Mouse (Mus musculus): ENCODE measurements around the gene Borcs8. TPM values are rescaled to one million over a fixed set of nuclear protein-coding genes. Genes with fewer than 3 reads are reported as not detected.

The Borcs8 gene
- 47.1 to 58.2 TPM (median 52.7 TPM) in 4 replicates for total RNA-seq (2023)

DNA sequence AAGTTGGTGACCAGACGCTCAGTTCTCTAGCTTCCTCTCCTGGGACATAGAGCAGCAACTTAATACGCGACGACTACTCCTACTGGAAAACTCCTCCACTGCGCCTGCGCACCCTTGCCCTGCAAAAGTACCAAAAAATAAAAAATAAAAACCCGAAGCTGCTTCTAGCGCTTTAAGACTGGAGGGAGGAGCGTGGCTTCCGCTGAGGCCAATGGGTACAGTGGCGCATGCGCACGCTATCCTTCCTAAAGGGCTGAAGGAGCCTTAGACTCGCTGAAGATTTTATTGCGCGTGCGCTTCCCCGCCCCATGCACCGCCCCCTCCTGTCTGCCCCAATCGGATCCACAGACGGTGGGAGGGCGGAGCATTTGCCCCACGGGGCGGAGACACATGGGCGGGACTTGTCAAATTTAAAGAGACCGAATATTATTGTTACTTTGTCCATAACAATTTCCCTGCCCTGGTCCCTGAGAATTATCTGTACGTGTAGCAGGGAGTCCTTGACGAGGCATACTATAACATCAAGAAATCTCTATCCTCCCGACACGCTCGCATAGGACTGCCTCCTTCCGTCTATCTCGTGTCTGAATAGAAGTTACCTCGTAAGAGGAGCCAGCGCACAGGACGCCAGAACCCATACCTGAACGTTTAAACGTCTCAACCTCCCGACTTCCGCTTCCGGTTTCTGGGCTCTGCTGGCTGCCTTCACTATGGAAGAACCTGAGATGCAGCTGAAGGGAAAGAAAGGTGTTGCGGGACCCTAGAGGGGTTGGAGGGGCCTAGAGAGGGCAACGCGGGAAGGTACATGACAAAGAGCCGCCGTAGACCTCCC, at the start of gene Borcs8, which contains the start of the genes Rfxank and Mef2b:
TSS of gene Borcs8 (plus strand) at position 474 of the 832 bp plus-strand sequence.
TSS of gene Rfxank (minus strand) at position 129 of the 832 bp plus-strand sequence.
TSS of gene Mef2b (plus strand) at position 686 of the 832 bp plus-strand sequence.

DNA sequence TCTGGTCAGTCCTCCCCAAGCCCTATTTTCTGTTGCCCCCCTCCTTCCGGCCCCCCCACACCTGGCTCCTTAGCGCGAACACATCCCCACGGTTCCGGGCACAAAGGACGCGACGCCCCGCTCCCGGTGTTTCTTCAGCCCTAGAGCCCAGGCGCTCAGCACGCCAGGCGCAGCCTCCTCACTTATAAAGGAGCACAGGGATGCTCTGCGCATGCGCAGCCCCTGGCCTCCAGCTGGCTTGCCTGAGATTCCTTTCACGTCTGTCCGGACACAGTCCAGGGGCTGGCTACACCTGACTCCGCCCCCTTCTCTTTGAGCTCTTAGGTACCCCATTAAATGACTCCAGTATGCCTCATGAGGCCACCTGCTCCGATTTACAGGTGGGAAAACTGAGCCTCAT, 18.6 kb upstream of the Borcs8 start, which contains the start of gene Ncan:
TSS of gene Ncan (minus strand) at position 207 of the 400 bp plus-strand sequence.

DNA sequence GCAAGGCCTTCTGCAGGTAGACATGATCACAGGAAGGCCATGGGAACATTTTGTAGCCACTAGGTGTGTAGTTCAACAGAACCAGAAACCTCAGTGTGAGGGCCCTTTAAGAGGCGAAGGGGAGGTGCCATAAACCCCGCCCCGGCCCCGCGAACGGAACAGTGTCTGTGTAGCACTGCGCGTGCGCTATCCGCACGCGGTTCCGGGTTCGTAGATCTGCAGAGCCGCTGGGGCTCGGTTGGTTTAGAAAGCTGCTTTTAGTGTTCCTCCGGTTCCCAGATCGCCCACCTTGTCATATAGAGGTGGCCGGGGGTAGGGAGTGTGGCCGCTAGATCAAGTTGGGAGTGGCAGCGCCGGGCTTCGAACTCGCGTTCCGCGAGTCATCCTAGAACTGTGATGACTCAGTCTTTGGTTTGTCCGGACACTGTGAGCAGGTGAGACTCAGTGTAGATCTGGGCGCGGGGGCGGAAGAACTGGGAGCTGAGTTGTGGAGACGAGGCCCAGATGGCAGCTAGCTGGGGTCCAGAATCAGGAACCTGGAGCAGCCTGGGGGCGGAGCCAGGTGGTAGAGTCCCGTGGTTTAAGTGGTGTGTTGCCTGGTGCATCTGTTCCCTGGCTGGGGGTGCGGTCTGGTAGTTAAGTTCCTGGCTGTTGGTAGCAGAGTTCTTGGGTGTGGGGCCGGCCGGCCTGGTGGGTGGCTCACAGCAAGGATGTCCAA, 8.0 kb upstream of the Borcs8 start, which contains the start of gene Nr2c2ap:
TSS of gene Nr2c2ap (plus strand) at position 168 of the 718 bp plus-strand sequence.

DNA sequence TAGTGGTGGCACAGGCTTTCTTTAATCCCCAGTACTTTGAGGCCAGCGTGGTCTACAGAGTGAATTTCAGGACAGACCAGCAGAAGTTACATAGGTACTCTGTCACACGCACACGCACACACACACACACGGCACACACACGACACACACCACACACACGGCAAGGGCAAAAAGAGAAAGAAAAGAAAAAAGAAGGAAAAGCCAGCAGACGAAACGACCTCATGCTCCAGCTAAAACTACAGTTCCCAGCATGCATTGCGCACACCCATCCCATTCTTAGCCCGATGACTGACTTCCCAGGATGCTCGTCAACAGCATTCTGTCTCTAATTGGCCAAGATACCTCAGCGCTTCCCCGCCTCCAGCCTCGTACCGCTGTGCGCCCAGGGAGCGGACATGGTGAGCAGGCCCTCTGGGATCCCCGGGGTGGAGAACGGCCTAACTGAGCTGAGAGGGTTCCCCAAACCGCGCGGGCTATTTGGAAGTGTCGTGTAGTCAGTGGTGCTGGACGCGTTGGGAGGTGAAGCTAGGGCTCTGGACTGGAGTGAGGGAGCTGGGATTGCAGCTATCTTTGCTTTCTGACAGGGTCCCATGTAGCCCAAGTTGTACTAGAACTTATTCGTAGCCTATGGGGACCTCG, 32.9 kb downstream of the Borcs8 start, which contains the start of gene Tmem161a:
TSS of gene Tmem161a (plus strand) at position 314 of the 639 bp plus-strand sequence.

Other genes with a start within 250 kb of the Borcs8 start
- 0.46 to 1.8 TPM (median 0.86 TPM) in 4 replicates for gene Tssk6, start 237.3 kb upstream of the Borcs8 start, total RNA-seq (2023)
- gene Ndufa13, start 236.9 kb upstream of the Borcs8 start, total RNA-seq (2023) = 46.4 to 56.3 TPM (median 47.7 TPM) in 4 replicates
- 0.97 TPM in 1 of 4 replicates, not detected in the others for gene Yjefn3, start 236.8 kb upstream of the Borcs8 start, total RNA-seq (2023)
- 91.2 to 119 TPM (median 106 TPM) in 4 replicates for gene Gatad2a, start 143.1 kb upstream of the Borcs8 start, total RNA-seq (2023)
- gene Mau2, start 96.8 kb upstream of the Borcs8 start, total RNA-seq (2023) = 120 to 135 TPM (median 124 TPM) in 4 replicates
- 41.7 to 48.8 TPM (median 46.5 TPM) in 4 replicates for gene Sugp1, start 96.7 kb upstream of the Borcs8 start, total RNA-seq (2023)
- gene Tm6sf2, start 66.6 kb upstream of the Borcs8 start, total RNA-seq (2023) = 0.41 to 0.42 TPM in 2 of 4 replicates, not detected in the others
- gene Hapln4, start 56.0 kb upstream of the Borcs8 start, total RNA-seq (2023) = not detected in 4 replicates
- gene Ncan, start 18.6 kb upstream of the Borcs8 start, total RNA-seq (2023) = 0.12 to 0.24 TPM (median 0.12 TPM) in 4 replicates
- 26.8 to 34.5 TPM (median 33.3 TPM) in 4 replicates for gene Nr2c2ap, start 8.2 kb upstream of the Borcs8 start, total RNA-seq (2023)
- gene Rfxank, start 345 bp upstream of the Borcs8 start, total RNA-seq (2023) = 29.2 to 34.9 TPM (median 32.5 TPM) in 4 replicates
- gene Mef2b, start 212 bp downstream of the Borcs8 start, total RNA-seq (2023) = 2.4 to 4.5 TPM (median 4.0 TPM) in 4 replicates
- gene Tmem161a, start 32.9 kb downstream of the Borcs8 start, total RNA-seq (2023) = 43.7 to 57.9 TPM (median 47.4 TPM) in 4 replicates
- 3.6 to 6.2 TPM (median 4.5 TPM) in 4 replicates for gene Slc25a42, start 72.8 kb downstream of the Borcs8 start, total RNA-seq (2023)
- gene Sugp2, start 94.7 kb downstream of the Borcs8 start, total RNA-seq (2023) = 65.9 to 70.7 TPM (median 67.1 TPM) in 4 replicates
- 7.2 to 11.5 TPM (median 10.0 TPM) in 4 replicates for gene Armc6, start 95.0 kb downstream of the Borcs8 start, total RNA-seq (2023)
- 6.2 to 9.0 TPM (median 6.9 TPM) in 4 replicates for gene Homer3, start 143.3 kb downstream of the Borcs8 start, total RNA-seq (2023)
- gene Ddx49, start 163.0 kb downstream of the Borcs8 start, total RNA-seq (2023) = 67.5 to 86.5 TPM (median 76.3 TPM) in 4 replicates
- gene Cope, start 163.0 kb downstream of the Borcs8 start, total RNA-seq (2023) = 94.5 to 110 TPM (median 108 TPM) in 4 replicates
- not detected in 4 replicates for gene Cers1, start 176.3 kb downstream of the Borcs8 start, total RNA-seq (2023)
- gene Gdf1, start 190.3 kb downstream of the Borcs8 start, total RNA-seq (2023) = not detected in 4 replicates
- 68.7 to 78.5 TPM (median 70.9 TPM) in 4 replicates for gene Upf1, start 213.8 kb downstream of the Borcs8 start, total RNA-seq (2023)
- gene Comp, start 234.1 kb downstream of the Borcs8 start, total RNA-seq (2023) = 0.48 TPM in 1 of 4 replicates, not detected in the others